Mouse (Mus musculus) lung, adult 18-20 months (tissue): ENCODE results near the gene Emg1.

Source experiments
- DNase-seq, 2 experiments: peaks; one replicate each; pipeline ENCODE4 v3.0.0; 2022; ENCODE audit warnings: mixed read lengths in 2 of 2

The Emg1 gene

DNA sequence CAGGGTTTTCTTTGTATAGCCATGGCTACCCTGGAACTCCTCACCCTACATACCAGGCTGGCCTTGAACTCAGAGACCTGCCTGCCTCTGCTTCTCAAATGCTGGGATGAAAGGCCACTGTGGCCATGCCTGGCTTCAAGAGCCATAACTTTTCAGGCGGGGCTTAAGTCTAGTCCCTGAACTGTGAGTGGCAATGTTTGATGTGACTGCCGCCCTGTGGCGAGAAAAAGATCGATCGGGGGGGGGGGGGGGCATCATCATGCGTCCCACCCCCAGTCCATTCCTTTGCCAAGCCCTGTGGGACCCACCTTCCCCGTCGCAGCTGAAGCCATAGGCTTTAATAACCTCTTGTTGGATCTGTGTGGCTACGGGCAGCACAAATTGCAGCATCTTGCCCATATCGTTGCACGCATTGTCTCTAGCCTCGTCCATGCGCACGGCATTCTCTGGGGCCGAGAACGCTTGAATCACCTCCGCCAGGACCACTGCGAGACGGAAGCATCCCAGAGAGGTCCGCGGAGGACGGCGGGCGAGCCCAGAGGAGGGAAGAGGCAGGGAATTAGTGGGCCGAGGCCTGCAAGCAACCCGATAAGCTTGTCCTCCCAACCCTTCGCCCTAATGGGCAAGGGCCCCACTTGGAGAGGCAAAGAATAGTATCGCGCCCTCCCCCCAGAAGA, 28.4 kb upstream of the Emg1 start:
- peak; percentile 62 for DNase-seq

DNA sequence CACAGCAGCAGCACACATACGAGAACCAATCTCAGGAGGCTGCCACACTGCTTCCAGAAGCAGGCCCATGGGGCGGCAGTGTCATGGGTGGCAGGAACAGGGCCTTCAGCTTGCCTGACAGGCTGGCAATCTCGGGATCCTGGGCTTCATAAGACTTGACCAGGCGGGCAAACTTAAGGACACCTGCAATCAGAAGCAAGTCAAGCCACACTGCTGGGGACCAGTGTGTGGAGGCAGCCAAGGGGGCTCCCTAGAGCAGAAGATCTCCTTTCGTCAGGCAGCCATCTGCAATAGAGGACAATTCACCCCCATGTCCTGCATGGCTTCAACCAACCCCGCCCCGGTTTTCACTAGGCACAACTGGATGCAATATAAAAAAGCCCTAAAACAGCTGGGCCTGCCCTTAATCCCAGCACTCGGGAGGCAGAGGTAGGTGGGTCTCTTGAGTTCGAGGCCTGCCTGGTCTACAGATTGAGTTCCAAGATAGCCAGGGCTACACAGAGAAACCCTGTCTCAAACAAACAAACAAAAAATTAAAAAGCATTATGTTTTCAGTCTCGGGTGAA, 27.3 kb upstream of the Emg1 start:
- no peak for DNase-seq

DNA sequence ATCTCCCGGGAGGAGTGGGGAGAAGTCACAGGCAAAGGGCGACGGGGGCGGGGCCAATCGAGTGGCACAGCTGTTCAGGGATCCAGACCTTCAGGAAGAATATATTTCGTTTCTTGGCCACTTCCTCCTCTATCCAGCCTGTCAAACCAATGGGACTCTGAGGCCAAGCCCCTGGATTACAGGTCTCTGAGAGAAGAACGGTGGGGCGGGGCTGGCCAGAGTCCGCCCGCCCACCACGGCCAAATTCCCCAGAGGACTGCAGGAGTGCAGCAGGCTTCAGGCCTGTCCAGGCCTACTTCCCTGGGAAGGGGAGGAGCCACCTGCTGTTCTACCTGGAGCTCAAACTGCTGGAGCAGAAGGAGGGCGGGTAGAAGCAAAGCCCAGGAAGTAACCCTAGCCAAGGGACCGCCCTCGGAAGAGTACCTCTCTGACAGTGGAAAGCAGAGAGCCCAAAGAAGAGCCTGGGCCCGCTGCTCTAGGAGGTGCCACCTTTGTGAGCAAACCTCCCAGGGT, 26.6 kb upstream of the Emg1 start, which contains the start of gene Ptpn6:
Ptpn6 (minus strand) TSS at position 204 of the 513 bp plus-strand sequence.
- peak; percentile 90 to 93 for DNase-seq

DNA sequence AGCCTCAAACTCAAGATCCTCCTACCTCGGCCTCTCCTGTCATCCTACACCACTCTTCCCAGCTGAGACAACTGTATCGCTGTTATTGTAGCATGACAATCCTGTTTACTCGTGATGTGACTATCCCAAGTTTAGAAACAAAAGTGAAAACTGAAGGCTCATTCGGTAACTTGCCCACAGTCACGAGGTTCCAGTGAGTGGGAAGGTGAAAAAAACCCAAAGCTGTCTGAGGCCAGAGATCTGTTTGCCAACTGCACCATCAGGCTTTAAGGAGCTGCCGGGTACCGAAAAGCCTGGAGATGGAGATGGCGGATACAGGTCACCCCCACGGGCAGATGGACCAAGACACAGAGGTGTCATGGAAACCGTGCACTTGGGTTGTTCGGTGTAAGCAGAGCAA, 25.1 kb upstream of the Emg1 start:
- DNase-seq, result no peak

DNA sequence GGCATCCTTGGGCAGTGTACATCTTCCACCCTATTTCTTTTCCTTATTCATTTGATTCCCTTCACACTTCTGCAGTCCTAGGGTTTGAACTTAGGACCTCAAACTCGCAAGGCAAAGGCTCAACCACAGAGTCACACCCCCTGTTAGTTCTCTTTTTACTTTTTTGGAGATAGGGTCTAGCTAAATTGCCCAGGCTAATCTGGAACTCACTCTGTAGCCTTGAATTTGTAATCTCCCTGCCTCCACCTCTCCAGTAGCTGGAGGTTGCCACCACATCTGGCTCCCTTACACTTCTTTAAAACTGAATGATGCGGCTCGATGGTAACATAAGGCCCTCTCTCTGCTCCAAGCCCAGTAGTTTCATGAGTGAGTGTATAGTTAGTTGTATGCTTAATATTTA, 22.4 kb upstream of the Emg1 start:
- no peak for DNase-seq

DNA sequence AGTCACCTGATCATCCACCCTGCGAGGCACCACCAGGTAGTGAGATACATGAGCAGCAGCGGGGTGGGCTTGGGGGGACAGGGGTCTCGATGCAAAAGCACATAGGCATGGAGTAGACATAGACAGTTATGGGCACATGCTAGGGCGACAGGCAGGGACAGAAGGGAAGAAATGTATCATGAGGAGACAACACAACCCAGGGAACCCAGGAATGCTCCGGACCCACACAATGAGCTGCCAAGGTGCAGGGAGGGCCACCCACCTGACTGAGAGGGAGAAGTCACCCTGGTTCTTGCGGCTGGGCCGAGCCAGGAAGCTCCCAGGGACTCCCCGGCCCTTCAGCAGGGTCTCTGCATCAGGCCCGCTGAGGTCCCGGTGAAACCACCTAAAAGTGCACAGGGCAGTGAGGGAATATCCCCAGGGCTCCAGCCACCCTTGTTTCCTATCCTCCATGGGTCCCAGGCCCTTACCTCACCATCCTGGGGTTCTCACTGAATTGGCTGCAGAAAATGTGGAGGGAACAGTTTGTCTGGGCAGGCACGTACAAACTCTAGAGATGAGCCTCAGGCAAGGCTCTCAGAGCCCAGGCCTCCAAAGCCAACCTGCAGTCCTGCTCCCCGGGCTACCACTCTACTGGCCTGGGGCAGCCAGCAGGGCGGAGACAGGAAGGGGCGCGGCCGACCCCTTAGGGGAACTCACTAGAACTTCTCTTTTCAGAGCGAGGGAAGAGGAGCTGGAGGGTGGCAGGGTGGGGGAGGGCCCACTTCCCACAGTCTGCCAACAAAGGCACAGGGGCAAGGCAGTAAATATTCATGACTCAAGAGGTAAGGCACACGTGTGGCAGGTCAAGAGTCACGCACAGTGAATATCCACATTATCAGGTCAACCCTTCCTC, 20.7 kb upstream of the Emg1 start:
- DNase-seq, result peak; percentile 71 to 83

DNA sequence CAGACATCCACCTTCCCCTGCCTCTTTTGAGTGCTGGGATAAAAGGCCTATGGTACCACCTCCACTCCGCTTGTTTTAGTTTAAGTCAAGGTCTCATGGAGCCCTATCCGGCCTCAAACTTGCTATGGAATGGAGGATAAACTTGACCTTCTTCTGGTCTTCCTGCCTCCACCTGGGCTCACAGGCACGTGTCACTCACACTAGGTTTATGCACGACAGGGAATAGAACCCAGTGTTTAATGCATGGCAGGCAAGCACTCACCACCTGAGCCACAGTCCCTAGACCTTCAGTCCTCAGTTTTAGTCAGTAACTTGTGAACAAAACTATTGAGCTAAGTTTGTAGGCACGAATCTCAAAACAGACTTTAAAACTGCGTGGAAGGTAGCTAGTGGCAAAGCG, 19.1 kb upstream of the Emg1 start:
- DNase-seq, result no peak

DNA sequence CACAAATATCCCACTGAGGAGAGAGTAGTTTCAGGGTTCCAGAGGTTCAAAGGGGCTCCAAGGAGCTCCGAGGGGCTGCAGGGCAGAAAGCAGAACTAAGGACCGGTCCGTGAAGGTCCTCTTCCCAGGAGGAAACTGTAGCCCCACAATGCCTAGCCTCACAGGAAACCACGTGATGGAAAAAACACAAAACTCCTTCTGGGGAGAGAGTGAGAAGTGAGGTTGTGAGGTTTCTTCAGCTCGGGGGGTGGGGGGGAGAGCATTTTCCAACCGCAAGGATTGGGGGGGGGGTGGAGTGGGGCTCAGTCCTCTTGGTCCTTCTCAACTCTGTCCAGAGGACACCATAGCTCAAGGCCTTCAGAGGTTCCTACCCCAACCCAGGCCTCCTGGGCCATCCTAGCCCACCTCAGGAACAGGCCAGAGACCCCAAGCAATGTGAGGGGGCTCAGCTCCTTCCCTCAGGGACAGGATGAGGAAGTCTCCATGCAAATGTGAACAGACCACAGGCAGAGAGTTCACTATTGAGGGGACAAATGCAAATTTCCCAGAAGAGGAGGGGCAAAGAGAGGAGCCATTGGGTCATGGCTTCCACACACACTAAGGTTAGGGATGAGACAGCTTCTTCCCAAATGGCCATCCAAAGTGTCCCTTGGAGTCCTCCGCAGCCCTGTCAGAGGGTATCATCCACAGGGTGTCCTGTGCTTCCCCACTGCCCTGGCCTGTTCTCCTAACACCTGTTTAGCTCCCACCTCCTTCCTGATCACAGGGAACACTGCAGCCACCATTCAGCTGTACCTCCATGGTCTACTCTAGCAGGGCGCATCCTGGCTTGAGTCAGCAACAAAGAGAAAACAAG, 18.1 kb upstream of the Emg1 start:
- no peak for DNase-seq

DNA sequence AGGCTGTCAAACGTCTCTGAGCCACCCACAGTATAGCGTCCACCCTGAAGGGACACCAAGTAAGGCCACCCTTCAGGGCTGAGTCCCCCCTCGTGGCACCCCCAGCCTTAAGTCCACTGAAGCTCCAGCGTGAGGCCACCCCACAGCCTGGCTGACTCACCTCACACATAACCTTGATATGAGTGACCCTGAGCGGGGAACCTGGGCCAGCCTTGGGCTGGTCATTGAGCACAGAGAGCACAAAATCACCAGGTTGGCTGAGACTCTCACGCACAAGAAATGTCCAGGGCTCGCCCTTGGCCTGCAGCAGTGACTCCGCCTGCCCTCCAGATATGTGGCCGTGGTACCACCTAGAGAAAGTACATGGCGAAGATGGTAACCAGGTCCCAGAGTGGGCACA, 16.6 kb upstream of the Emg1 start:
- no peak for DNase-seq

DNA sequence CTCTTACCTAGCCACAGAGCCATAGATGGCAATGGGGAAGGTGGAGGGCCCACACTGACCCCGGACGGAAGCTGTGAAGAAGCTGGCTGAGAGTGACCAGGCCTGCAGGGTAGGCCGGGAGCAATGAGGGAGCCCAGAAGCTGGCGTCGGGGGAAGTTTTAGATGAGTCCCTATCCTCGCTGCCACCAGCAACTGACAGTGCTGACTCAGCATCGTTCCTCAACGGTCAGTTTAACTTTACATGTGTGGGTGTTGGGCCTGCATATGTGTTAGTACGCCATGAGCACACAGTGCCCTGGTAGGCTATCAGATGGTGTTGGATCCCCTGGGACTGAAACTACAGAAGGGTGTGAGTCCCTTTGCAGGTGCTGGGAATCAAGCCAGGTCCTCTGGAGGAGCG, 12.5 kb upstream of the Emg1 start:
- DNase-seq, result no peak

DNA sequence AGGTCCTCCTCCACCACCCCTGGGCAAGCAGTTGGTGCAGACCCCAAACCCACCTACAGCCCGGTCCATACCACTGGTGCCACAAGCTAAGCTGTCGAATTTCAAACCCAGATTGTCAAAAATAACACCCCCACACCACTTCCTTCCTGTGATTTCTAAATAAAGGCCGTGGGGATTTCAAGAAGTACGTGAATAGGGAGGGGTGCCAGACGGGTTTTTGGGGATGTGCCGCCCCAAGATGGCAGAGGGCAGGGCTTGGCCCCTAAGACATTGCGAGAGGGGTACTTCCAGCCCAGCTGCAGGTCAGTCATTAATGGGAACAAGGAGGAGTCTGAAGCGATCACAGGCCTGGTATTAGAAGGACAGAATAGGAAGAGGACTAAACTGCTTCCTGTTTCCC, 11.6 kb upstream of the Emg1 start:
- no peak for DNase-seq

DNA sequence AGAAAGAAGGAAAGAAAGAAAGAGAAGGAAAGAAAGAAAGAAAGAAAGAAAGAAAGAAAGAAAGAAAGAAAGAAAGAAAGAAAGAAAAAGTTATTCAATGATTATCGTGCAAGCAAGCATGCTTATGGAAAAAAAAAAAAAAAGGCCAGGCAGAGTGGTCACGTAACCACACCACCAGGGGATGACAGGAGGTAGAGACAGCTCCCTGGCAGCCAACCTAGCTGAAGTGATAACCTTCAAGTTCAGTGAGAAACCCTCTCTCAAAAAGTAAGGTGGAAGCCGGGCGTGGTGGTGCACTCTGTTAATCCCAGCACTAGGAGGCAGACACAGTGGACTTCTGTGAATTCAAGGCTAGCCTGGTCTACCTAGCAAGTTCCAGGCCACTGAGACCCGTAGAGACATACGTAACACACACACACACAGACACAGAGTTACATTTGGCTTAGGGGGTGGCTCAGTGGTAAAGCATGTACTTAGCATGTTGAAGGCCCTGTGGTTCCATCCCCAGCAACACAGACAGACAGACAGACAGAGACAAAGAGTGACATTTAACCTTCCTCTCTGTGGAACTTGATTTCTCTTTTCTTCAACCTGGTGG, 11.0 kb upstream of the Emg1 start:
- no peak for DNase-seq

DNA sequence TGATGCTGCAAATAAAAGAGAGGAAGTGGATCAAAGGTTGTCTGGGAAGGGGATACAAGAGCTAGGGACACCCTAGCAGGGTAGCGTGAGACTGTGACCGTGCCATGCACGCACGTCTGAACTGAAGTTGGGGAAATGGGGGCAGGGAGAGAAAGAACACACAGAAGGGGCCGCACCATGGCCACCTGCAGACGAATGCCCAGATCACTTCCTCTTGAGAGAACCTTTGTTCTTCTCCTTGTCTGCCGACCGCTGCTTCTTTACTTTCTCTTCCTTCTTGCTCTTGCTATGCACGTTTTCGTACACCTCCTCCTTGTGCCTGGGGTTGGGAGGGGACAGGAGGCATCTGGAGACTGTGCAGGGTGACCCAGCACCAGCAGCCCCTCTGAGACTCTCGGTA, 8.9 kb upstream of the Emg1 start:
- DNase-seq, result no peak

DNA sequence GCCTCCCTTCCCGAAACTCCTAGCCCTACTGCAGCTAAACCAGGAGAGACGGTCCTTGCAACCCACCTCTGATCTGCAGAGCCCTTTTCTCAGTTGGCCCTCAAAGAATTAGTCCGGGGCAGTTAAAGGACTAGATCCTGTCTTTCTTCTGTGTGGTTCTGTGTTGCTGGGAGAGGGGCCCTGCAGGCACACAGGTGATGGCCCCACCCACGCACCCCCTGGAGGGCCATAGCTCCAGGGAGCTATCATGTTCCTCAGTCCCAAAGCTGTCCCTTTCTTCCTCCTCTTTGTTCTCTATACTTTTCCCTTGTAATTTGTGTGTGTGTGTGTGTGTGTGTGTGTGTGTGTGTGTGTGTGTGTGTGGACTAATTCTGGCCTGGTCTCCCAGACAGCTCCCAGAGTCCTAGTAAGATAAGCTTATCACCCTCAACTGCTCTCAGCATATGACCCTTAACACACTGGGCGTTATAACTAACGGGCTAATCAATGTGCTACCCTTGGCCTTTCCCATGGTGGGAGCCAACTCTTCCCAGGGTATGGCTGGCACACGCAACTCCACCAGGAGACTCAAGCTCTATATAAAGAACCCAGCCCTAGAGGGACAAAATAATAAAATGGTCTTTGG, 7.5 kb upstream of the Emg1 start:
- DNase-seq, result no peak

DNA sequence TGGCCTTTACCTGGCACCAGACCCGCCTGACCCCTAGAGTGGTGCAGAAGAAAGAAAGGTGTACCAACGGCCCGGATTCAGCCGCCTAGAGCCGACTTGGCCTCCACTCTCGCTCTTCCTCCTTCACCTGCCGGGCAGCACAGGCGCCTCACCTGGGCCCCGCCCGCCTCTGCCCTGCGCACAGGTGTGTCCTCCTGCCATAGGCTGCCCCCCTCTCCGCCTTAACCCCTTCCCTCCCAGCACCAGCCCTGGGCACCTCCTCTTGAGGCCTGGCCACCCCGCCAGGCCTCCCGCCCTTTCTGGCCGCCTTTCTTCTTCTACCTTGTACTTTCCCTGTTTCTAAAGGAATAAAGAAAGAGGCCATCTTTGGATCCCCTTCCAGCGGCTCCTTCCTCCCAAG, 6.7 kb upstream of the Emg1 start:
- peak; percentile 88 to 91 for DNase-seq

DNA sequence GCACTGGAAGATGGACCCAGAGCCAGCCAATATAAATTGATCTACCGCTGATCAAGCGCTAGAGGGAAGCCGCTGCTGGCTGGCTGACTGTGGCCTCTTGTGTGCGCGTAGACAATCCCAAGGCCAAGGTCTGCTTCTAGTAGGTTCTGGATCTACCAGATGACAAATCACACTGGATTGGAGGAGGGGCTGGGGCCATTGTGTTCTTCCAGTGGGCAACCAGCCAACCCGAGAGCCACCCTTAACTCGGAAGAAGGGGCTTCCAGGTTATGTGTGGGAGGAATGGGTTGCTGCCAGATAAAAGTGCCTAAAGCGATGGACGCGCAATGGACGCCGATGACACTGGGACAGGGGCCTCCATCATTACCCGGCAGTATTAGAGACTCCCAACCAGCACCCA, 6.0 kb upstream of the Emg1 start:
- no peak for DNase-seq

DNA sequence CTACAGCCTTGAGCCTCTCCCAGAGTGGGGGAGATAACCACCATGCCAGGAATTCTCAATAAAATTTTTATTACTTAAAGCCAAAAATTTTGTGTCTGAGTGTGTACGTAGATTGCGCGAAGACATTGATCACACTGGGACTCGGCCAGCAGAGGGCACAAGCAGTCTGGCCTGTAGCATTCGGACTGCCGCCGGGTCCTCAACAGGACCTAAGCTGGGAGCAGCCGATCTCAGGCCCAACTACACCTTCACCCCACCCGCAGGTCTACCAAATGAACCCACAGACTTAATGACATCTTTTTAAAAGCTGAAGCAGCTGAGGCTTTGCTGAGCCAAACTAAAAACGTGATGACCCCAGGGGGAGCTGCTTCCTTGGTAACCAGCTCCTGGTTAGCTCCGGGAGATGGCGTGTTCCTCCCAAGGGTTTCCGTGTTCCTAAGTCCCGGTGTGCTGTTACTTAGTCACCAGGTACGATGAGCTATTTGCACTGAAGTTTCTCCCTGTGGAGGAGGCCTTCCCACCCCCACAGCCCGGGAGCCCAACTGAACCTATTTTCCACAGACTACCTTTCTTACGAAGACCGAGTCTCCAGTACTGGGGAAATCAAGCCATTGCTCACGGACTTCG, 5.0 kb upstream of the Emg1 start:
- peak in 1 of 2 experiments; percentile 57 for DNase-seq

DNA sequence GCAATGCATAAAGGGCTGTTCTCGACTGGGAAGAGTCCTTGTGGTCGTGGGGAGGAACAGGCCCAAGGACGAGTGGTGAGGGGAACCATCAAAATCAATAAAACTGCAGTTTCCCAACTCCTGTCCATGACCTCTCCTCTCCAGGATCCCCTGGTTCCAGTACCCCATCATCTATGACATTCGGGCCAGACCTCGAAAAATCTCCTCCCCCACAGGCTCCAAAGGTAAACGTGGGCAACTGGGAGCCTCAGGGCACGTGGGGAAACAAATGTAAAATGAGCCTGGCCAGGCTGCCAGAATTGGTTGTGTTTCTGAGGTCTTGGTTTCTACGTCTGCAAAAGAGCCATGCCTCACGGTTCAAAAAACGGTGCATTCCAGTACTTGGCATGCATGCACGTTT, 940 bp upstream of the Emg1 start:
- no peak for DNase-seq

DNA sequence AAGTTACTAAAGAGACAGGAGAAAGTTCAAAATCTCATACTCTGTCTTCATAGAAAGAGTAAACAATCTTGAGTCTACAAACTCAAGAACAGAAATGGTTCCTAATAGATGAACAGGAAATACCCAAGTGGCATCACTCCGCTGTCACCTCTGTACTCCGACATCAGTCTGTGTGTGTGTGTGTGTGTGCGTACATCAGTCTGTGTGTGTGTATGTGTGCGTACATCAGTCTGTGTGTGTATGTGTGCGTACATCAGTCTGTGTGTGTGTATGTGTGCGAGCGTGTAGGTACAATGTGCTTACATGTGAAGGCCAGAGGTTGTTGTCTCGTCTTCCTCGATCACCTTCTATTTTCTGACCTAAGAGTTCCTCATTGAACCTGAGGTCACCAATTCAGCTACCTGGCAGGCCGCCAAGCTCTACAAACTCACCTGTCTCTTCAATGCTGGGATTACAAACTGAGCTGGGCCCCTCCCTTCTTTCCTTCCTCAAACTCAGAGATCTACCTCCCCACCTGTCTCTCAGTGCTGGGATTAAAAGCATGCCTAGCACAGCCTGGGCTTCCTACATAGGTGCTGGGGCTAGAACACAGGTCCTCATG, 3.6 kb downstream of the Emg1 start:
- DNase-seq, result no peak

DNA sequence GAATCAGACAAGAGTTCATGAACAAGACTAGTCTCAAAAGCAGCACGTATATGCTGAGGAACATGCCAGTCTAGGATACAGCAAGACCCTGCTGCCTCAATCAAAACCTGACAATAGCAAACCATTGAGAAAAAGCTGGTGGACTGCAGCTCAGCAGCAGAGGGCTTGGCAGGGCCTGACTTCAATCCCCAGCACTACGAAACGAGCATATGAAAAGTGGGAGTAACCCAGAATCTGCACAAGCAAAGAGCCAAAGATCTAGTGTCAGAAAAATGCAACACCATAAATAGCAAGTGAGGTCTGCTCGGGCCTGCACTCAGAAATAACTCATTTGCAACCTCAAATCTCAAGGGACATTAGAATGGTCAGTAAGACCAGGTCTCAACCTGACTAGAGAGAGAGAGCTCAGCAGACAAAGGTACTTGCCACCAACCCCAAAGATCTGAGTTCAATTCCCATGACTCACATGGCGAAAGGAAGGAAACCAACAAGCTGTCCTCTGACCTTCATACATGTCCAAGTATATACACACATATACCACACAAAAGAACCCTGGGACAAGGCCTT, 5.8 kb downstream of the Emg1 start:
- no peak for DNase-seq

DNA sequence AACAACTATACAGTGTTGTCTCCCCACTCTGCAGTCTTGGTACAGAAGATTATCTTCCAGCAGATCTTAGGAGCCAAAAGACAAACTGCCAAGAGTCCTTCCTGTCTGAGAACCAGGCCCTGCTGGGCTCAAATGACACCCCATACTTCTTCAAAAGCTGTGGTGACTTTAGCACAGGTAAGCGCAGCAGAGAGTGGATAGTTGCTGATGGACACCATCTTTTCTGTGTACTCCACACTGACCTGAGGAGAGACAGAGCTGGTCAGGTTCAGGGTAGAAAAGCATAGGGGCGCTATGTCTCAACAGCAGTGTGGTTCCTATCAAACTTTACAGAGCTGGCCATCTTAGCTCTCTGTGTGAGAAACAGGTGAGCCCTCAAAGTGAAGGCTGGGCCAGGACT, 7.6 kb downstream of the Emg1 start:
- DNase-seq, result no peak
